Mouse (Mus musculus): ENCODE measurements around the gene Adgrf3.

GRCm38 (mm10) chr5:30170303-30170940 lies 35.1 kb downstream of the Adgrf3 start:
- TF ChIP-seq CTCF (IDR thresholded peaks at IDR 0.05; ENCODE audit: low read depth) (no peak), EP300 (optimal IDR thresholded peaks at IDR 0.05) (peak; percentile 69)

Measured in stomach, postnatal 0 days (tissue).